Mouse (Mus musculus) C2C12 (cell line): ENCODE results near the gene Epn3.

Experiments used
- CTCF ChIP-seq: IDR thresholded peaks from one replicate; pipeline ENCODE4 v1.5.1; 2011; ENCODE audit not compliant: control insufficient read depth, insufficient read depth, insufficient read length
- MAX ChIP-seq: IDR thresholded peaks from one replicate; pipeline ENCODE4 v1.6.1; 2011; ENCODE audit warnings: mild to moderate bottlenecking, control low read depth
- MYOD1 ChIP-seq: IDR thresholded peaks from one replicate; pipeline ENCODE4 v1.6.1; 2011; ENCODE audit warnings: low read depth; ENCODE audit not compliant: control insufficient read depth, insufficient read length

GRCm38 (mm10) chr11:94533171-94533570, 33.4 kb upstream of the Epn3 start:
- TF ChIP-seq CTCF (no peak), MYOD1 (no peak), MAX (no peak)
